8 mouse cellular contexts compared by ENCODE assay signal in the genomic region with DNA sequence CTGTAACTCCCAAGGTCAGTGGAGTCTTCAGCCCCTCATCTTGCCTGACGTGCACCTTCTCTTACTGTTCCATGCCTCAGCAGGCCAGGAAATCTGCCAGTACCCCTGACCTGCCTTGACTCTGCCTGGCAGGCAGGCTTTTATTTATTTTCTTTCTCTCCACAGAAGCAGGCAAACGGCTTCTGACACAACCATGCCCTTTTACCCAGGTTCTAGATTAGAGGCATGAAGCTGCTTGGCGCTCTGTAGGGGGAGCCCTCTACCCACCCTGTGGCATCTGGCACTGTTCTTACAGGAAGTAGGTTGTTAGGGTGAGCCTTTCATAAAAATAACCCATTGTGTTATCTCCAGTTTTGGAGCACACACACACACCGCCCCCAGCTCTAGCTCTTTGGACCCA. TPM values are rescaled to one million over a fixed set of nuclear protein-coding genes. Genes with fewer than 3 reads are reported as not detected.
DNase-seq lines count a peak whose midpoint lies in the region.
"Had no signal": no experiment of that assay in that cellular context is flagged by ENCODE, and none has a peak within 500 bp of the region (broad histone marks: within the 10 kb centered on the region; RNA-seq: fewer than 3 reads in every experiment).

No protein-coding gene starts in this region.

- no peak overlapping the region for H3K4me3 ChIP-seq in forebrain, embryonic 10.5 days
- H3K4me3 ChIP-seq: limb, embryonic 15.5 days had no signal

- H3K9me3 ChIP-seq in forebrain, embryonic 10.5 days: no peaks in the 10 kb centered on the region
- H3K9me3 ChIP-seq: limb, embryonic 15.5 days had no signal

- DNase-seq in right cerebral cortex, adult 18-20 months: peak; percentile 25
- no peak for DNase-seq in right cerebral cortex, postnatal 14 days
- DNase-seq in adrenal gland, adult 8-10 months: peak; percentile 81
- peak; percentile 43 for DNase-seq in kidney, adult 9 months
- DNase-seq in thymus, postnatal 14 days: peak; percentile 68
- no peak for DNase-seq in forebrain, embryonic 10.5 days (ENCODE audit: extremely low spot score, low spot score)
- DNase-seq in cerebellum, postnatal 4 days (ENCODE audit: low spot score in 2 of 2): no peak

- H3K36me3 ChIP-seq in forebrain, embryonic 10.5 days (replicated peaks): peaks cover 57% of the 10 kb centered on the region

- peaks cover 20% of the 10 kb centered on the region for H3K4me1 ChIP-seq in forebrain, embryonic 10.5 days

- 81% methylated on average over 4 of the region's 4 CpGs for WGBS in forebrain, embryonic 10.5 days

- no peak overlapping the region for H3K27ac ChIP-seq in forebrain, embryonic 10.5 days
- H3K27ac ChIP-seq: limb, embryonic 15.5 days had no signal

- no peaks in the 10 kb centered on the region for H3K27me3 ChIP-seq in forebrain, embryonic 10.5 days (ENCODE audit: poor library complexity, severe bottlenecking)
- H3K27me3 ChIP-seq: limb, embryonic 15.5 days had no signal

RNA-seq across cellular contexts. Expression of a gene that starts 4.6 kb away (rescaled TPM):
- total RNA-seq in adrenal gland, adult 8-10 months (2022): 100 to 1,000 TPM; 209 to 378 (median 290) TPM
- polyA plus RNA-seq in forebrain, embryonic 10.5 days (2016; fragmentation: Nextera tagmentation; extraction: Ambion mirVana): 383 and 398 TPM in 2 replicates

RNA-seq across cellular contexts. Expression of a gene that starts 35.2 kb away (rescaled TPM):
- total RNA-seq in adrenal gland, adult 8-10 months (2022): 100 to 1,000 TPM; 298 to 859 (median 554) TPM
- polyA plus RNA-seq in forebrain, embryonic 10.5 days (2016; fragmentation: Nextera tagmentation; extraction: Ambion mirVana): 87.1 TPM in 2 replicates

Comparison
In these comparisons a context has a peak if more than half of its experiments do, and no peak if none do; other contexts are left out.
1. DNase-seq: peak in right cerebral cortex, adult 18-20 months (single experiment), adrenal gland, adult 8-10 months (single experiment), kidney, adult 9 months (single experiment) and thymus, postnatal 14 days (single experiment); none in right cerebral cortex, postnatal 14 days (single experiment), forebrain, embryonic 10.5 days (single experiment) and cerebellum, postnatal 4 days (0 of 2).